ENCODE assay signal across 10 mouse cellular contexts in genomic region chr17:86918786-86919185, GRCm38 (mm10). TPM values are rescaled to one million over a fixed set of nuclear protein-coding genes. Genes with fewer than 3 reads are reported as not detected.
A peak's percentile ranks its signal among the peaks of the same experiment; 100 is the strongest.
DNase-seq lines count a peak whose midpoint lies in the region; ATAC-seq and TF ChIP-seq lines count a peak whose summit lies in the region.
"Had no signal": no experiment of that assay in that cellular context is flagged by ENCODE, and none has a peak within 500 bp of the region (broad histone marks: within the 10 kb centered on the region; RNA-seq: fewer than 3 reads in every experiment).

No protein-coding gene starts in this region.

- H3K36me3 ChIP-seq in lung, embryonic 14.5 days (ENCODE audit: insufficient read depth), result no peaks in the 10 kb centered on the region
- no peaks in the 10 kb centered on the region for H3K36me3 ChIP-seq in forebrain, embryonic 10.5 days (replicated peaks)

- H3K9ac ChIP-seq in lung, embryonic 14.5 days, result no peak overlapping the region

- no peaks in the 10 kb centered on the region for H3K27me3 ChIP-seq in lung, embryonic 14.5 days (ENCODE audit: insufficient read depth, low read length)
- H3K27me3 ChIP-seq in forebrain, embryonic 10.5 days (ENCODE audit: poor library complexity, severe bottlenecking), result no peaks in the 10 kb centered on the region

- no peaks in the 10 kb centered on the region for H3K4me1 ChIP-seq in lung, embryonic 14.5 days (ENCODE audit: insufficient read depth)
- no peaks in the 10 kb centered on the region for H3K4me1 ChIP-seq in forebrain, embryonic 10.5 days

- H3K4me3 ChIP-seq in lung, embryonic 14.5 days (ENCODE audit: low read depth, low read length), result no peak overlapping the region
- H3K4me3 ChIP-seq in forebrain, embryonic 10.5 days, result no peak overlapping the region
- H3K4me3 ChIP-seq: erythroblast, embryonic 14.5 days had no signal

- H3K9me3 ChIP-seq in lung, embryonic 14.5 days (ENCODE audit: low read depth, low read length), result no peaks in the 10 kb centered on the region
- no peaks in the 10 kb centered on the region for H3K9me3 ChIP-seq in forebrain, embryonic 10.5 days

- WGBS in lung, embryonic 14.5 days, result 70% methylated on average over 6 of the region's 6 CpGs
- 79% methylated on average over 6 of the region's 6 CpGs for WGBS in forebrain, embryonic 10.5 days

- ATAC-seq in lung, embryonic 14.5 days (ENCODE audit: insufficient read depth), result no peak
- no peak for ATAC-seq in erythroid progenitor cell, adult 5-6 weeks (replicated peaks; ENCODE audit: low FRiP score, poor library complexity, severe bottlenecking)

- DNase-seq in cerebellum, postnatal 10 days, result peak; percentile 27 to 44
- no peak for DNase-seq in cerebellum, adult 11 months
- DNase-seq in urinary bladder, postnatal 25 days (ENCODE audit: low spot score), result peak; percentile 32
- DNase-seq in urinary bladder, postnatal 36 days (ENCODE audit: low spot score in 2 of 2), result no peak
- peak; percentile 48 for DNase-seq in lung, embryonic 14.5 days
- DNase-seq in layer of hippocampus, adult 11-12 months (ENCODE audit: low spot score), result no peak
- DNase-seq in forebrain, embryonic 10.5 days (ENCODE audit: extremely low spot score, low spot score), result no peak

- H3K4me2 ChIP-seq in lung, embryonic 14.5 days, result no peak overlapping the region

- peak; percentile 67 for TF ChIP-seq CTCF in lung, embryonic 14.5 days (IDR thresholded peaks at IDR 0.05; ENCODE audit: low read depth)

- no peak overlapping the region for H3K27ac ChIP-seq in lung, embryonic 14.5 days (ENCODE audit: low read depth)
- H3K27ac ChIP-seq in forebrain, embryonic 10.5 days, result no peak overlapping the region

RNA-seq across cellular contexts. Expression of gene Tmem247, which starts 1.6 kb away (rescaled TPM):
- not detected in 2 replicates for polyA plus RNA-seq in lung, embryonic 14.5 days (2014; fragmentation: Nextera tagmentation; extraction: Ambion mirVana)
- total RNA-seq in erythroid progenitor cell, adult 5-6 weeks (2015; ENCODE audit: low replicate concordance), result not detected in 2 replicates
- total RNA-seq in erythroid progenitor cell, adult 5-6 weeks (2017; ENCODE audit: low replicate concordance), result not detected in 2 replicates
- polyA plus RNA-seq in forebrain, embryonic 10.5 days (2016; fragmentation: Nextera tagmentation; extraction: Ambion mirVana), result not detected in 2 replicates
- polyA plus RNA-seq: erythroblast, embryonic 14.5 days; limb, embryonic 14.5 days had no signal

RNA-seq across cellular contexts. Expression of gene Atp6v1e2, which starts 28.9 kb away (rescaled TPM):
- not detected in 2 replicates for polyA plus RNA-seq in lung, embryonic 14.5 days (2014; fragmentation: Nextera tagmentation; extraction: Ambion mirVana)
- not detected in 2 replicates for total RNA-seq in erythroid progenitor cell, adult 5-6 weeks (2015; ENCODE audit: low replicate concordance)
- not detected in 2 replicates for total RNA-seq in erythroid progenitor cell, adult 5-6 weeks (2017; ENCODE audit: low replicate concordance)
- not detected in 2 replicates for polyA plus RNA-seq in forebrain, embryonic 10.5 days (2016; fragmentation: Nextera tagmentation; extraction: Ambion mirVana)
- polyA plus RNA-seq: erythroblast, embryonic 14.5 days; limb, embryonic 14.5 days had no signal

RNA-seq across cellular contexts. Expression of gene Rhoq, which starts 44.1 kb away (rescaled TPM):
- polyA plus RNA-seq in lung, embryonic 14.5 days (2014; fragmentation: Nextera tagmentation; extraction: Ambion mirVana), result 17.6 and 19.4 TPM in 2 replicates
- 4.7 and 10.9 TPM in 2 replicates for total RNA-seq in erythroid progenitor cell, adult 5-6 weeks (2015; ENCODE audit: low replicate concordance)
- total RNA-seq in erythroid progenitor cell, adult 5-6 weeks (2017; ENCODE audit: low replicate concordance), result 2.9 and 4.0 TPM in 2 replicates
- polyA plus RNA-seq in forebrain, embryonic 10.5 days (2016; fragmentation: Nextera tagmentation; extraction: Ambion mirVana), result 8.1 and 8.2 TPM in 2 replicates

Comparison
In these comparisons a context has a peak if more than half of its experiments do, and no peak if none do; other contexts are left out.
1. DNase-seq: peak in cerebellum, postnatal 10 days (2 of 2), urinary bladder, postnatal 25 days (single experiment) and lung, embryonic 14.5 days (single experiment); none in cerebellum, adult 11 months (single experiment), urinary bladder, postnatal 36 days (0 of 2), layer of hippocampus, adult 11-12 months (single experiment) and forebrain, embryonic 10.5 days (single experiment).